26 mouse cellular contexts compared by ENCODE assay signal in the genomic region with DNA sequence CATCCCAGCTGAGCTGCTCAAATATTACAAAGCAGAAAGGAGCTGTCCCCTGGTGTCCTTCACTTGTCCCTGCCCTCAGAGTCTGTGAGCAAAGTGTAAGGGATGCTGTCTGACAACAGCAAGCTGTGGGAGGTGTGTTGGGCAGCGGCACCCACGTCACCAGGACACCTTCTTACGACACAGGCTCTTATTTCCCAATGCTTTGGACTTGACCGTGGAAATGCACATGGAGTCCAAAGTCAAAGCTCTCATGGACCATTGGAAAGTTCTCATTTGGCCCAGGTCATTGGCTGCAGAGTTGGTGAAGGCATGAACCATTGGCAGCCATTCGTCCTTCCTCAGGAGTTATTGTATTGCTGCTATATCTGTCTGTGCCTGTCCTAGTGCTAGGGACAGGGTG. TPM values are rescaled to one million over a fixed set of nuclear protein-coding genes. Genes with fewer than 3 reads are reported as not detected.
"Had no signal": no experiment of that assay in that cellular context is flagged by ENCODE, and none has a peak within 500 bp of the region (broad histone marks: within the 10 kb centered on the region; RNA-seq: fewer than 3 reads in every experiment).

No protein-coding gene starts in this region.

- H3K4me3 ChIP-seq: layer of hippocampus, adult 2 months; left cerebral cortex, adult 2 months; limb, embryonic 12.5 days; limb, embryonic 15.5 days; lung, embryonic 15.5 days had no signal

- H3K9me3 ChIP-seq: limb, embryonic 12.5 days; limb, embryonic 15.5 days; lung, embryonic 15.5 days had no signal

- H3K4me2 ChIP-seq: limb, embryonic 12.5 days; limb, embryonic 15.5 days; lung, embryonic 15.5 days; midbrain, embryonic 11.5 days had no signal

- H3K9ac ChIP-seq: limb, embryonic 12.5 days; limb, embryonic 15.5 days; liver, embryonic 14.5 days; lung, embryonic 15.5 days had no signal

- H3K27ac ChIP-seq: layer of hippocampus, adult 2 months; left cerebral cortex, adult 2 months; limb, embryonic 12.5 days; limb, embryonic 15.5 days; liver, embryonic 14.5 days; lung, embryonic 15.5 days; stomach, postnatal 0 days had no signal

- H3K27me3 ChIP-seq: limb, embryonic 15.5 days; lung, embryonic 15.5 days had no signal

- DNase-seq: kidney, adult 11 months; kidney, adult 9 months; kidney, postnatal 14 days; layer of hippocampus, postnatal 36 days; left cerebral cortex, postnatal 4 days; lung, adult 18-20 months; lung, postnatal 10 days; lung, postnatal 4 days; midbrain, embryonic 14.5 days; thymus, adult 2 months; thymus, postnatal 14 days had no signal

- H3K36me3 ChIP-seq: limb, embryonic 12.5 days; limb, embryonic 15.5 days; lung, embryonic 15.5 days had no signal

- H3K4me1 ChIP-seq: limb, embryonic 12.5 days; limb, embryonic 15.5 days had no signal

RNA-seq across cellular contexts. Expression of gene Gm826, which starts 5.6 kb away (rescaled TPM):
- total RNA-seq: layer of hippocampus, adult 2 months; layer of hippocampus, postnatal 36 days; left cerebral cortex, adult 2 months; left cerebral cortex, postnatal 10 days; megakaryocyte progenitor cell, adult 5-6 weeks; megakaryocyte-erythroid progenitor cell, adult 5-6 weeks; midbrain, postnatal 0 days had no signal
- polyA plus RNA-seq: limb, embryonic 12.5 days; midbrain, embryonic 11.5 days; neural tube, embryonic 11.5 days; neural tube, embryonic 14.5 days; stomach, embryonic 14.5 days; stomach, postnatal 0 days had no signal
